Mouse (Mus musculus) testis, adult 2 months (tissue): Measurements from ENCODE around the gene Cdk1. TPM values are rescaled to one million over a fixed set of nuclear protein-coding genes. Genes with fewer than 3 reads are reported as not detected.

Experiments
- H3K27ac ChIP-seq: fragments of 200-500 bp; 2 replicates; pipeline ENCODE4 v1.5.1; 2012; ENCODE audit warnings: low read depth, low read length; ENCODE audit not compliant: control insufficient read depth, insufficient read depth
- H3K27me3 ChIP-seq: fragments of 200-500 bp; 2 replicates; pipeline ENCODE4 v1.6.1; 2012; ENCODE audit warnings: mild to moderate bottlenecking, low read length, moderate library complexity; ENCODE audit not compliant: control insufficient read depth, insufficient read depth
- H3K36me3 ChIP-seq: fragments of 200-500 bp; 2 replicates; pipeline ENCODE4 v1.6.1; 2012; ENCODE audit warnings: mild to moderate bottlenecking, low read length; ENCODE audit not compliant: control insufficient read depth, insufficient read depth
- H3K4me1 ChIP-seq: fragments of 200-500 bp; 2 replicates; pipeline ENCODE4 v1.6.1; 2012; ENCODE audit warnings: low read length; ENCODE audit not compliant: control insufficient read depth, insufficient read depth
- H3K4me3 ChIP-seq: fragments of 200-500 bp; 2 replicates; pipeline ENCODE4 v1.5.1; 2012; ENCODE audit warnings: low read depth, mild to moderate bottlenecking, low read length, moderate library complexity, mixed read lengths; ENCODE audit not compliant: control insufficient read depth
- CTCF ChIP-seq: fragments of 200-500 bp; IDR thresholded peaks from 2 replicates; pipeline ENCODE4 v1.5.1; 2012; ENCODE audit warnings: low read depth, mild to moderate bottlenecking, inconsistent platforms, low read length, moderate library complexity; ENCODE audit not compliant: control insufficient read depth, insufficient read depth, insufficient replicate concordance
- POLR2A ChIP-seq: fragments of 200-500 bp; IDR thresholded peaks from 2 replicates; pipeline ENCODE4 v1.6.1; 2012; ENCODE audit warnings: low read depth, mild to moderate bottlenecking, inconsistent platforms, low read length, moderate library complexity; ENCODE audit not compliant: control insufficient read depth
- polyA plus RNA-seq: library from polyadenylated mRNA; depleted of rRNA; stranded (reverse); fragments of >200 nt; gene quantifications from 2 replicates; pipeline ENCODE4 v1.2.3, GENCODE M21; 2012; rRNA removed

Cdk1 gene
- polyA plus RNA-seq, 1 experiment, result 49.2 TPM

DNA sequence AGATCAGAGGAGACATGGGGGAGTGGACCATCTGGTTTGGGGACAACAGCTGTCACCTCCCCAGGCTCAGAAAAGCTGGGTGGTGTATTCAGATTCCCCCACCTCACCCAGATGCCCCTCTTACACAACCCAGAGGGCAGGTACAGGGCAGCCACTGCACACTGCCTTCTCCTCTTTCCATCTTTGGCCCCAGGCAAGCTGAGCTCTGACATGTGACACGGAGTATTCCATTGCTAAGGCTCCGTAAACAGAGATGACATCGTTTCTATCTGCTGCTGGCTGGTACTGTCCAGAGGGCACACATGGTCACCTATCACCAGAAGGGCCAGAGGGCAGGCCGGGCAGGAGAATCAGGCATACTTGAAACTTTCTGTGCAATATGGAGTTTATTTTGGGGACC, 64.7 kb downstream of the Cdk1 start:
- no peaks in the 10 kb centered on the region for H3K4me1 ChIP-seq
- H3K4me3 ChIP-seq, result no peak overlapping the region
- no peak overlapping the region for H3K27ac ChIP-seq
- no peak for TF ChIP-seq POLR2A
- no peak for TF ChIP-seq CTCF
- H3K36me3 ChIP-seq, result no peaks in the 10 kb centered on the region
- H3K27me3 ChIP-seq, result no peaks in the 10 kb centered on the region

DNA sequence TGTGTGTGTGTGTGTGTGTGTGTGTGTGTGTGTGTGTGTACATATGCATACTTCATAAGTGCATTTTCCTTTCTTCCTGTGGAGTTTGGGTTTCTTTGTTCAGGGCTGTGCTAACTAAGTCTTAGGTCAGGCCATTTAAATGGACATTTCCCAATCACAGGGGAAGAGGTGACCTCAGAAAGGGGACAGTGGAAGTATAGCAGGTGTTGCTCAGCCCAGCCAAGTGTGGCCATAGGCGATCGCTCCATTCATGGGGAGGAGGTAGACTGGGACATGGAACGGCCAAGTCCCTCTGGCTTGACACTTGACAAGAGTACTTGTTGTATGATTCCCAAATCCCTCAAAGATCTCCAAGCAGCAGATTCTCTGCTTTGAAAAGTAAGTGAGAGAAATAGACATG, 65.8 kb downstream of the Cdk1 start:
- H3K27me3 ChIP-seq, result no peaks in the 10 kb centered on the region
- no peaks in the 10 kb centered on the region for H3K4me1 ChIP-seq
- no peaks in the 10 kb centered on the region for H3K36me3 ChIP-seq
- TF ChIP-seq CTCF (no peak), POLR2A (no peak)
- no peak overlapping the region for H3K27ac ChIP-seq
- H3K4me3 ChIP-seq, result no peak overlapping the region

Other genes with a start within 250 kb of the Cdk1 start
- gene Rhobtb1, start 201.5 kb downstream of the Cdk1 start, polyA plus RNA-seq, result 20.0 and 22.4 TPM in 2 replicates
- 1.4 and 1.5 TPM in 2 replicates for gene A930033H14Rik, start 139.8 kb downstream of the Cdk1 start, polyA plus RNA-seq
- gene Ank3, start 45.8 kb upstream of the Cdk1 start, polyA plus RNA-seq, result 3.4 and 3.6 TPM in 2 replicates